Mouse (Mus musculus) lung, embryonic 14.5 days (tissue): Measurements from ENCODE around the gene Emsy. TPM values are rescaled to one million over a fixed set of nuclear protein-coding genes. Genes with fewer than 3 reads are reported as not detected.

Source experiments
- ATAC-seq: fragments of 200-750 bp; cut with Nextera tagmentation; 2 replicates; pipeline ENCODE4 v1.8.0; 2017; ENCODE audit warnings: mild to moderate bottlenecking, moderate TSS enrichment, moderate library complexity; ENCODE audit not compliant: insufficient read depth
- DNase-seq: peaks from one replicate; pipeline ENCODE4 v3.0.0-alpha.2; 2015
- H3K27ac ChIP-seq: fragments of 300-500 bp; sonication (generic); 2 replicates; pipeline ENCODE4 v1.5.1; 2014; ENCODE audit warnings: low read depth, mild to moderate bottlenecking, moderate library complexity
- H3K27me3 ChIP-seq: fragments of 300-500 bp; sonication (generic); 2 replicates; pipeline ENCODE4 v1.6.1; 2014; ENCODE audit warnings: low read length, control low read depth; ENCODE audit not compliant: insufficient read depth
- H3K36me3 ChIP-seq: fragments of 300-500 bp; sonication (generic); 2 replicates; pipeline ENCODE4 v1.6.1; 2014; ENCODE audit warnings: control low read depth; ENCODE audit not compliant: insufficient read depth
- H3K4me1 ChIP-seq: fragments of 300-500 bp; sonication (generic); 2 replicates; pipeline ENCODE4 v1.6.1; 2014; ENCODE audit warnings: antibody characterized with exemption, control low read depth; ENCODE audit not compliant: insufficient read depth
- H3K4me2 ChIP-seq: fragments of 300-500 bp; sonication (generic); 2 replicates; pipeline ENCODE4 v1.6.1; 2014; ENCODE audit warnings: mild to moderate bottlenecking
- H3K4me3 ChIP-seq: fragments of 300-500 bp; sonication (generic); 2 replicates; pipeline ENCODE4 v1.5.1; 2014; ENCODE audit warnings: low read depth, low read length
- H3K9ac ChIP-seq: fragments of 300-500 bp; sonication (generic); 2 replicates; pipeline ENCODE4 v1.6.1; 2014
- H3K9me3 ChIP-seq: fragments of 300-500 bp; sonication (generic); 2 replicates; pipeline ENCODE4 v1.6.1; 2016; ENCODE audit warnings: low read depth, low read length, control low read depth
- CTCF ChIP-seq: IDR thresholded peaks from 2 replicates; pipeline ENCODE4 v1.5.1; 2016; ENCODE audit warnings: antibody characterized with exemption, low read depth
- WGBS: fragments of 180-500 bp; shearing (Covaris S2); extraction: QIAGEN DNeasy Blood & Tissue Kit; methylation state at CpG from one replicate; pipeline ENCODE4 v1.1.7; 2014; 5-methylcytosine and 5-hydroxymethylcytosine counted together
- polyA plus RNA-seq: library from polyadenylated mRNA; unstranded; fragments of >200 nt; fragmentation: Nextera tagmentation; extraction: Ambion mirVana; gene quantifications from 2 replicates; pipeline ENCODE4 v1.2.1, GENCODE M21; 2014

Emsy gene
- polyA plus RNA-seq, 1 experiment from 2014 or later = 45.5 TPM

- WGBS = 58% methylated on average over 8 of the region's 8 CpGs
- DNase-seq (no peak), ATAC-seq (no peak)
- Histone ChIP-seq H3K9me3 (no peaks in the 10 kb centered on the region), H3K9ac (no peak overlapping the region), H3K4me2 (no peak overlapping the region), H3K27me3 (no peaks in the 10 kb centered on the region), H3K36me3 (no peaks in the 10 kb centered on the region), H3K4me3 (no peak overlapping the region), H3K4me1 (peaks cover 27% of the 10 kb centered on the region), H3K27ac (no peak overlapping the region)
- no peak for TF ChIP-seq CTCF
Measured at GRCm38 (mm10) chr7:98570824-98571505, 85.6 kb downstream of the Emsy start.

- peak overlapping the region; percentile 0; the same call in 1 of the 2 replicates for H3K27ac ChIP-seq
- H3K4me1 ChIP-seq = peaks cover 9% of the 10 kb centered on the region
- H3K4me3 ChIP-seq = no peak overlapping the region
- no peaks in the 10 kb centered on the region for H3K36me3 ChIP-seq
- no peak overlapping the region for H3K4me2 ChIP-seq
- ATAC-seq = no peak
- no peaks in the 10 kb centered on the region for H3K9me3 ChIP-seq
- WGBS = 32% methylated on average over 5 of the region's 5 CpGs
- H3K27me3 ChIP-seq = no peaks in the 10 kb centered on the region
- TF ChIP-seq CTCF = no peak
- H3K9ac ChIP-seq = no peak overlapping the region
- DNase-seq = no peak
Measured at GRCm38 (mm10) chr7:98567056-98567455, 89.5 kb downstream of the Emsy start.

- peak overlapping the region; percentile 12; the same call in 1 of the 2 replicates for H3K27ac ChIP-seq
- ATAC-seq = peak; percentile 28
- WGBS = 58% methylated on average over 9 of the region's 9 CpGs
Measured at GRCm38 (mm10) chr7:98564607-98565364, 91.8 kb downstream of the Emsy start.

GRCm38 (mm10) chr7:98563991-98564390 lies 92.6 kb downstream of the Emsy start:
- H3K9ac ChIP-seq = no peak overlapping the region
- H3K4me1 ChIP-seq = peaks cover 9% of the 10 kb centered on the region
- WGBS = 88% methylated on average over 6 of the region's 6 CpGs
- no peak for DNase-seq
- no peak for ATAC-seq
- no peaks in the 10 kb centered on the region for H3K27me3 ChIP-seq
- no peak overlapping the region for H3K27ac ChIP-seq
- H3K4me2 ChIP-seq = no peak overlapping the region
- no peaks in the 10 kb centered on the region for H3K36me3 ChIP-seq
- no peak overlapping the region for H3K4me3 ChIP-seq
- no peak for TF ChIP-seq CTCF
- no peaks in the 10 kb centered on the region for H3K9me3 ChIP-seq

More at GRCm38 (mm10) chr7:98564607-98565364, 91.8 kb downstream of the Emsy start:
- Histone ChIP-seq H3K9ac (no peak overlapping the region), H3K9me3 (no peaks in the 10 kb centered on the region), H3K4me1 (peaks cover 9% of the 10 kb centered on the region), H3K4me2 (no peak overlapping the region), H3K4me3 (no peak overlapping the region), H3K36me3 (no peaks in the 10 kb centered on the region), H3K27me3 (no peaks in the 10 kb centered on the region)
- peak; percentile 43 for DNase-seq
- TF ChIP-seq CTCF = no peak; the same call in 1 of the 2 replicates

- no peaks in the 10 kb centered on the region for H3K36me3 ChIP-seq
- H3K27ac ChIP-seq = 0 out of 2 replicates have a peak overlapping the region, but pooled peaks have one; percentile 1
- no peak overlapping the region for H3K4me3 ChIP-seq
- no peak for TF ChIP-seq CTCF
- peaks cover 9% of the 10 kb centered on the region for H3K4me1 ChIP-seq
- DNase-seq = no peak
- ATAC-seq = no peak; the same call in 1 of the 2 replicates
- no peak overlapping the region for H3K4me2 ChIP-seq
- H3K9me3 ChIP-seq = no peaks in the 10 kb centered on the region
- WGBS = 43% methylated on average over 5 of the region's 5 CpGs
- H3K27me3 ChIP-seq = no peaks in the 10 kb centered on the region
- H3K9ac ChIP-seq = no peak overlapping the region
Measured at GRCm38 (mm10) chr7:98562966-98563365, 93.6 kb downstream of the Emsy start.

GRCm38 (mm10) chr7:98562186-98562585 lies 94.4 kb downstream of the Emsy start:
- Histone ChIP-seq H3K9me3 (no peaks in the 10 kb centered on the region), H3K9ac (no peak overlapping the region), H3K4me1 (peaks cover 5% of the 10 kb centered on the region), H3K27me3 (no peaks in the 10 kb centered on the region), H3K36me3 (no peaks in the 10 kb centered on the region), H3K4me3 (no peak overlapping the region), H3K4me2 (no peak overlapping the region), H3K27ac (no peak overlapping the region)
- no peak for DNase-seq
- WGBS = 74% methylated on average over 8 of the region's 8 CpGs
- no peak for ATAC-seq
- TF ChIP-seq CTCF = no peak

GRCm38 (mm10) chr7:98561556-98562164 lies 94.9 kb downstream of the Emsy start:
- DNase-seq (no peak), ATAC-seq (no peak)
- TF ChIP-seq CTCF = no peak
- Histone ChIP-seq H3K4me1 (peaks cover 2% of the 10 kb centered on the region; the same call in 1 of the 2 replicates), H3K9me3 (no peaks in the 10 kb centered on the region), H3K27ac (no peak overlapping the region), H3K9ac (no peak overlapping the region), H3K4me2 (no peak overlapping the region), H3K4me3 (no peak overlapping the region), H3K36me3 (no peaks in the 10 kb centered on the region), H3K27me3 (no peaks in the 10 kb centered on the region)
- 71% methylated on average over 12 of the region's 12 CpGs for WGBS
